Mouse (Mus musculus) lung, postnatal 0 days (tissue): ENCODE measurements around the gene Gm43302. TPM values are rescaled to one million over a fixed set of nuclear protein-coding genes. Genes with fewer than 3 reads are reported as not detected.
"Not testable (repeated sequence)": the region's sequence is repeated elsewhere in the genome, so short reads cannot be mapped to it uniquely, and the experiment has no call there.

Source experiments
- ATAC-seq: fragments of 200-750 bp; cut with Nextera tagmentation; 2 replicates; pipeline ENCODE4 v1.8.0; 2017; ENCODE audit warnings: moderate library complexity
- DNase-seq: peaks from one replicate; pipeline ENCODE4 v3.0.0-alpha.2; 2016; ENCODE audit warnings: low spot score
- H3K27ac ChIP-seq: fragments of 300-500 bp; sonication (generic); 2 replicates; pipeline ENCODE4 v1.5.1; 2014; ENCODE audit warnings: antibody characterized with exemption, mild to moderate bottlenecking, low read length, mixed read lengths
- H3K27me3 ChIP-seq: fragments of 300-500 bp; sonication (generic); replicated peaks from 2 replicates; pipeline ENCODE4 v1.6.1; 2014; ENCODE audit warnings: low read length, mixed read lengths; ENCODE audit not compliant: insufficient read depth
- H3K36me3 ChIP-seq: fragments of 300-500 bp; sonication (generic); 2 replicates; pipeline ENCODE4 v1.6.1; 2014; ENCODE audit warnings: low read length, mixed read lengths; ENCODE audit not compliant: insufficient read depth
- H3K4me1 ChIP-seq: fragments of 300-500 bp; sonication (generic); 2 replicates; pipeline ENCODE4 v1.6.1; 2014; ENCODE audit warnings: antibody characterized with exemption, low read depth, low read length, mixed read lengths; ENCODE audit not compliant: insufficient read depth
- H3K4me2 ChIP-seq: fragments of 300-500 bp; sonication (generic); replicated peaks from 2 replicates; pipeline ENCODE4 v1.6.1; 2014; ENCODE audit warnings: low read depth, mild to moderate bottlenecking, low read length, moderate library complexity, mixed read lengths
- H3K4me3 ChIP-seq: fragments of 300-500 bp; sonication (generic); 2 replicates; pipeline ENCODE4 v1.5.1; 2014; ENCODE audit warnings: low read depth, low read length
- H3K9ac ChIP-seq: fragments of 300-500 bp; sonication (generic); replicated peaks from 2 replicates; pipeline ENCODE4 v1.6.1; 2014; ENCODE audit warnings: low read depth, mild to moderate bottlenecking
- H3K9me3 ChIP-seq: fragments of 300-500 bp; sonication (generic); 2 replicates; pipeline ENCODE4 v1.6.1; 2016; ENCODE audit warnings: low read length, mixed read lengths
- CTCF ChIP-seq: IDR thresholded peaks from 2 replicates; pipeline ENCODE4 v1.5.1; 2016; ENCODE audit warnings: antibody characterized with exemption, mild to moderate bottlenecking
- EP300 ChIP-seq: IDR thresholded peaks from 2 replicates; pipeline ENCODE4 v1.6.1; 2016; ENCODE audit warnings: antibody characterized with exemption, mild to moderate bottlenecking, control low read depth
- WGBS: fragments of 180-500 bp; shearing (Covaris S2); extraction: QIAGEN DNeasy Blood & Tissue Kit; methylation state at CpG from one replicate; pipeline ENCODE4 v1.1.7; 2014; 5-methylcytosine and 5-hydroxymethylcytosine counted together
- polyA plus RNA-seq: library from polyadenylated mRNA; unstranded; fragments of >200 nt; fragmentation: Nextera tagmentation; extraction: Ambion mirVana; gene quantifications from 2 replicates; pipeline ENCODE4 v1.2.1, GENCODE M21; 2015

Gene Gm43302
- polyA plus RNA-seq, 1 experiment from 2014 or later = 0.07 TPM

GRCm38 (mm10) chr5:105197915-105198560, 95.5 kb downstream of the Gm43302 start:
- H3K9me3 ChIP-seq, H3K4me1 ChIP-seq, ATAC-seq, H3K9ac ChIP-seq, H3K27ac ChIP-seq, H3K36me3 ChIP-seq, H3K4me3 ChIP-seq, H3K4me2 ChIP-seq, H3K27me3 ChIP-seq, DNase-seq: not testable (repeated sequence)

- not testable (repeated sequence) for H3K9ac ChIP-seq, H3K27me3 ChIP-seq, H3K9me3 ChIP-seq, H3K36me3 ChIP-seq, H3K27ac ChIP-seq, DNase-seq, H3K4me2 ChIP-seq, H3K4me3 ChIP-seq, H3K4me1 ChIP-seq, ATAC-seq
- WGBS = 75% methylated on average over 5 of the region's 5 CpGs
Observed at GRCm38 (mm10) chr5:105196308-105196707, 97.2 kb downstream of the Gm43302 start.

- DNase-seq, H3K27me3 ChIP-seq, H3K27ac ChIP-seq, H3K9ac ChIP-seq, ATAC-seq, H3K36me3 ChIP-seq, H3K4me2 ChIP-seq, H3K4me1 ChIP-seq, H3K4me3 ChIP-seq, H3K9me3 ChIP-seq: not testable (repeated sequence)
- 74% methylated on average over 2 of the region's 2 CpGs for WGBS
Observed at GRCm38 (mm10) chr5:105192536-105192935, 101.0 kb downstream of the Gm43302 start.

- no peak overlapping the region for H3K27ac ChIP-seq
- no peaks in the 10 kb centered on the region for H3K9me3 ChIP-seq
- H3K36me3 ChIP-seq = no peaks in the 10 kb centered on the region
- no peaks in the 10 kb centered on the region for H3K4me1 ChIP-seq
- H3K4me3 ChIP-seq = no peak overlapping the region
- no peak overlapping the region for H3K9ac ChIP-seq
- H3K4me2 ChIP-seq = no peak overlapping the region
- no peak for TF ChIP-seq EP300
- no peak for TF ChIP-seq CTCF
- ATAC-seq = no peak
- no peaks in the 10 kb centered on the region for H3K27me3 ChIP-seq
- DNase-seq = no peak
Observed at GRCm38 (mm10) chr5:105181446-105181845, 112.0 kb downstream of the Gm43302 start.

Other genes with a start within 250 kb of the Gm43302 start
- gene Gbp9, start 154.2 kb downstream of the Gm43302 start, polyA plus RNA-seq = 8.7 TPM in 2 replicates
- gene Gbp8, start 154.2 kb downstream of the Gm43302 start, polyA plus RNA-seq = 0.70 and 0.78 TPM in 2 replicates
- 5.1 and 5.9 TPM in 2 replicates for gene Gbp4, start 154.1 kb downstream of the Gm43302 start, polyA plus RNA-seq
- 0.55 TPM in 1 of 2 replicates, not detected in the other for gene Gbp10, start 54.2 kb downstream of the Gm43302 start, polyA plus RNA-seq
- gene Gbp6, start within 50 bp of the Gm43302 start, polyA plus RNA-seq = 3.1 and 4.5 TPM in 2 replicates
- 7.5 and 7.6 TPM in 2 replicates for gene Lrrc8b, start 122.1 kb upstream of the Gm43302 start, polyA plus RNA-seq
- 23.0 and 35.0 TPM in 2 replicates for gene Lrrc8c, start 225.7 kb upstream of the Gm43302 start, polyA plus RNA-seq